Mouse (Mus musculus) embryo, embryonic 10.5 days (tissue): ENCODE data around the gene Nenf.

Source experiments
- DNase-seq: peaks from one replicate; pipeline ENCODE4 v3.0.0-alpha.2; 2015; ENCODE audit warnings: low spot score

Gene Nenf

DNA sequence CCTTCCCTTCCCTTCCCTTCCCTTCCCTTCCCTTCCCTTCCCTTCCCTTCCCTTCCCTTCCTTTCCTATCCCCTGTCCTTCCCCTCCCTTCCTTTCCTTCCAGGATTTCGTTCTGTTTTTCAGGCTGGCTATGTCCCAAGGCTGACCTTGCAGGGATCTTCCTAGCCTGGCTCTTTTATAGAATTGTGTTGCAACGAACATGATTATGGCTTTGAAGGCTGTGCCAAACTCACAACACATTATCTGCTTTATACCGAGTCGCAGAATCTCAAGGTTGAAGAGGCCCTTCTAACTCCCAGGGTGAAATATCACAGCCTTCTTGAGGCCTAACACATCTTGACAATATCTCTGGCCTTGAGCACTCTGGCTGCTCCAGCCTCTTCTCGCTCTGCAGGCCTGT lies 692 bp upstream of the Nenf start:
- no peak for DNase-seq

DNA sequence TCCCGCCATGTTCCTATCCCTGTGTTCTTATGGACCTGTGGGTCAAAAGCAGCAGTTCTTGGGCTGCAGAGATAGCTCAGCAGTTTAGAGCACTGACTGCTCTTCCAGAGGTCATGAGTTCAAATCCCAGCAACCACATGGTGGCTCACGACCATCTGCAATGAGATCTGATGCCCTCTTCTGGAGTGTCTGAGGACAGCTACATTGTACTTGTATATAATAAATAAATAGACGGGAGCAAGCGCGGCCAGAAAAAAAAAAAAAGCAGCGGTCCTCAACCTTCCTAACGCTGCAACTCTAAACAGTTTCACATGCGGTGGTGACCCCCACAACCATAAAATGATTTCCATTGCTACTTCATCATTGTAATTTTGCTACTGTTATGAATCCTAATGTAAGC lies 1.2 kb downstream of the Nenf start:
- DNase-seq, result no peak

DNA sequence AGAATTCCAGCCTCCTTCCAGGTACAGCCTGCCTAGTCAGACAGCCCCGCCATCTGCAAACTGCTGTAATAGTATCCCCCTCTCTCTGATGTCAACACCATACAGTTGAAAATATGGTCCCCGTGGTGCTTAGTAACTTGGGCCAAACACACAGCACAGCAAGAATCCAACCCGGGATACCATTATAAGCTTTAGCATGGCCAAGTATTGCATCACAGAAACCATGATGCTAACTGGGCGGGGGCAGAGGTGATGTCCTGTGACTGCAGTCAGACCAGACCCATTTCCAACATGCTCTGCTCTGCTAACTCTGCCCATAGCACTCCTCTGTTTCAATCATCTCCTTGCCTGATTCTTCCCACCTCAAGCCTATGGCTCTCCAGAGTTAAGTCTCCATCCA lies 4.1 kb downstream of the Nenf start:
- DNase-seq, result no peak

DNA sequence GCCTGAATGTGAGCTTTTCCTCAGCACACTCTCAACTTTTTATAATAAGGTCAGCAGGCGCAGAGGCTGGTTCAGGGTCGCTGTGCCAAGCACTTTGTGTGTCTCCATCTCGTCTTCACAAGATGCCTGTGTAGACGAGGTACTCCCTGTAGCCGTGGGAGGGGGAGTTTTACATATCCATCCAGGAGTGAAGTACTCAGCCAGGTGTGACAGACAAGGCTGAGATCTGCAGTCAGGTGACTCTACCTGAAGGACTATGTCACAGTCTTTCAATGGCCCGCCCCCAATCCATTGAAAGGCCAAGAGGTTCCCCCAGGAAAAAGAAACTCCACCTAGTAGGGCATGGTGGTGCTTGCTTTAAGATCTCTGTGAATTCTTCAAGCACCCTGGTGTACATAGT lies 4.8 kb downstream of the Nenf start:
- DNase-seq, result no peak

DNA sequence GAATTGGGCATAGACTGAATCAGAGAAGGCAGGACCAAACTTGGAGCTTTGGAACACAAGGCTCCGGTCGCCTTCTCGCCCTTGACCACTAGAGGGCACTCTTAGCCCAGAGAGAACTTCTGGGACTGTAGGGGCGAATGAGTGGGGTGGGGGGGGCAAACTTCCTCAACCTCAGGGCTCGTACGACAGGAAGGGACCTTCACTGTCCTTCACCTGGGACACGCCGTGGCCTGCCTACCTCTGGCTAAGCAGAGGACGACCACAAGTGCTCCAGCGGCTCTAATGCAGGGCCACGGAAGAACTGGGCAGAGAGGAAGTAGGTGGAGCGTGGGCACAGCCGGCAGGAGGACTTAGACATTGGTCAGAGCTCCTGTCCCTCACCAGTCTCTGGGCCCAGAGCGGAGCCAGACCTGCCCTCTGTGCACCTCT lies 5.5 kb downstream of the Nenf start:
- DNase-seq, result peak; percentile 95

DNA sequence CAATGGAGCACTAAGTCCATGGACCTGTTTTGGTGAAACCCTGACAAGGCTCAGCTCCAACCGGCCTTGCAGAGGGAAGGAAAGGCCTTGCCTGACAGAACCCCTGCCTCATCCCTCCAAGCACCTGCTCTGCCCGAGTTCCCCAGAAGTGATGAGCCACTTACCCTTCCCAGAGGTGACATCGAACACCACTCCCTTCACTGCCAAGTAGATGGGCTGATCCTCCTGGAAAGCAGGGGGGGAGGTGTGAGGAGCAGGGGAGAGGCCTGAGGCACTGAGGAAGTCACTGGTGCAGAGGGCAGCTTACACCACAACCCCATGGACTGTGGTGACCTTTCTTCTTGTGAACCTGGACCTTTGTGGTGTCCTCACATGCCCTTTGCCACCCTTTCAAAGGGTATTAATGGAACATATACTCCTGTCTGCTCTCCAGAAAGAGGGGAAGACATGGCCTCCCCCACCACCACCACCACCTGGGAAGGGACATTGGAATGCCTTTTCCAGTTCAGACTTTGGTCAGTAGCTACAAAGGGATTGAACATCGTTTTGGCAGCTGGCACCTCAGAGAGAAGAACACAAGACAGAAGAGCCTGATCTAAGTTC lies 6.6 kb downstream of the Nenf start:
- DNase-seq, result no peak

DNA sequence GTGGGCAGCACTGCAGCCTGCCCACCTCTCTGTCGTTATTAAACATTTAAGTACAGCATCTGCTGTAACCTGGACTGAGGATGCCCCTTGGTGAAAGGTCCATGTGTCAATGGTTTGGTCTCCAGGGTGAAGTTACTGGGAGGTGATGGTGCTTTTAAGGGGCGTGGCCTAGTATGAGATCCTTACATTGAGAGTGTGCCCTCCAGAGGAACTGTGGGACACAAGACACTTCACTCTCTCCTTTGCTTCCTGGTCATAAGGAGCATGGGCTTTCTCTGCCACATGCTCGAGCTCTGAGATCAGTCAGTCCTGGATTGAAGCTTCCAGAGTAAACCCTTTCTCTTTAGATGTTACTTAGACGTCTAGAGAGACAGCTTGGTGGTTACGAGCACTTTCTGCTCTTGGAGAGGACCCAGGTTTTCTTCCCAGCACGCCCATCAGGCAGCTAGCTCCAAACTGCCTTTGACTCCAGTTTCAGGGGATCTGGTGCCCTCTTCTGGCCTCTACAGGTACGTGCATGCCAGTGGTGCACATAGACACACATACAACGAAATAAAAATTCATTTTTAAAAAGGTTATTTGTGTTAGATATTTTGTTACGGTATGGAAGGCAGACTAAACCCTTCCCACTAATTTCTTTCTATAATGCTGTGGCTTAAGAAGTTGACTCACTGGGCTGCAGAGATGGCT lies 10.1 kb downstream of the Nenf start:
- no peak for DNase-seq

DNA sequence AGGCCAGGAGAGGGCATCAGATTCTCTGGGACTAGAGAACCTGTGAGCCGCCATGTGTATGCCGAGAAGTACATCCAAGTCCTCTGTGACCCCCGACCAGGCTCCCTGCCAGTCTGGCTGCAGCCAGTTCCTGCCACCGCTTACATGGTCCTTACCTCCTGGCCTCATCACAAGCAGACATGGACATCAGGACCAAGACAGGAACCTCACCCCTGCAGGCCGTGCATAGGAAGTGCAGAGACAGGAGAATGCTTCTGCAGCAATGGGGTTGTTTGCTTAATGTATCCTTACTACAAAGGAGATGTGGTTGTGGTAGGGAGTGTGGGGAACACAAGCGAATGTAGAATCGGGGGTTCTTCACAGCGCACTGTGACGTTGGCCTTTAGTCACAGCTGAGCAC lies 11.7 kb downstream of the Nenf start:
- no peak for DNase-seq

DNA sequence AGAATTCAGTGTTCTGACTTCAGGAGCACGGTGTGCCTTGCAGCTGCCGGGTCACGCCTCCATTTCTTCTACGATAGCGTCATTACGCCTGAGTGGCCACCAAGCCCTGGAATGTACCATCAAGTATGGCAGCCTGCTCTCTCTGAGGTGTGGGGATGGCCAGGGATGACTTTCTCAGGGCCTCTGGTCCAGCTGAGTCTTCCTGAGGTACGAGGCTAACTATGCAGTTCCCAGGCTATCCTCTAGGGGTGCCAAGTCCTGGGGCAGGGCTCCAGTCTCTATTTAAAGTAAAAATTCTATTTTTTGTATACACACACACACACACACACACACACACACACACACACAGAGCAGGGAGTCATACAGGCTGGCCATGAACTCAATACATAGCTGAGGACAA lies 12.4 kb downstream of the Nenf start:
- DNase-seq, result peak; percentile 40

DNA sequence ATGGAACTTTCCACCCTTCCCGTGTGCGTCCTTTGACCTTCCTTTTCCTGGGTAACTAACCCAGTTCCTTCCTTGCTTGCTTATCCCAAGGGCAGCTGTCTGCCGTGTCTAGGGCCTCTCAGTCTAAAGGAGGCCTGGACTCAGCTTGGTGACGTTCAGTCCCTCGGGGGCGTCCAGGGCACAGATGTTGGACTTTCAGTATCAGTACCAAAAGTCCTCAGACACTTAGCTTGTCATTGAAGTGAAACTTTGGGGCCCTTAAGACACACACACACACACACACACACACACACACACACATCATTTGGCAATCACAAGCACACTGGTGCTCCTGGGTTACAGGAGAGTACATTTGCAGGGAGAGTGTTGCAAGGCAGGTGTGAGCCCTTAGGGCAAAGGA lies 13.8 kb downstream of the Nenf start:
- no peak for DNase-seq

DNA sequence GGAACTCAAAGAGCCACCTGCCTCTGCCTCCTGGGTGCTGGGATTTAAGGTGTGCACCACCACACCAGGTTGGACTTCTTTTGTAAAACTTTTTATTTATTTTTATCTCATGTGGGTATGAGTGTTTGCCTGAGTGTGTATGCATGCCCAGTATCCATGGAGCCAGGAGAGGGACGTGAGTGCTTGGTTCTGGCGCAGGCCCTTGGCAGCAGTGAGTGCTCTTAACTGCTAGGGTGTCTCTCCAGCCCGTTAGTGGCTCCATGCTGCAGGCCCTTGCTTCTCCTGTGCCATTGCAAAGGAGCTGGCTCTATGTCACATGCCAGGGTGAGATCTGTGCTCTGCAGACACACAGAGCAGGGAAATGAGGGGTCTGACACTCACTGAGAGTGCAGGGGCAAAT lies 14.3 kb downstream of the Nenf start:
- no peak for DNase-seq

DNA sequence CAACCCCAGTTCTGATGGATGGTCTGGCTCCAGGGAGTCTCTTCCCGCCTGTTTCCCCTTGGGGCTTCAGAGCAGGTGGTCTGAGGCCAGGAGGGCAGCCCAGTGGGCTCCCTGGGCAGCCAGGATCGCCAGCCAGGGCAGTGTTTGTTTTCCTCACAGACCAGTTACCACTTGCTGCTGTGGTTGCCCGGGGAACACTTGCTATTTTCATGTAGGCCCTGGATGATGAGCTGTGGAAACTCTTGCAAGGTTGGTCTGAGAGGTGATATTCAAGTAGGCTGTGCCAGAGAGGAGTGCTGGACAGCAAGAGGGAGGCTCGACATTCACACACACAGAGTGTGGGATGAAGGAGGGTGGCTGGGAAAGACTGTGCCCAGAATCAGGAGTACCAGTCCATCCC lies 16.1 kb downstream of the Nenf start:
- no peak for DNase-seq

DNA sequence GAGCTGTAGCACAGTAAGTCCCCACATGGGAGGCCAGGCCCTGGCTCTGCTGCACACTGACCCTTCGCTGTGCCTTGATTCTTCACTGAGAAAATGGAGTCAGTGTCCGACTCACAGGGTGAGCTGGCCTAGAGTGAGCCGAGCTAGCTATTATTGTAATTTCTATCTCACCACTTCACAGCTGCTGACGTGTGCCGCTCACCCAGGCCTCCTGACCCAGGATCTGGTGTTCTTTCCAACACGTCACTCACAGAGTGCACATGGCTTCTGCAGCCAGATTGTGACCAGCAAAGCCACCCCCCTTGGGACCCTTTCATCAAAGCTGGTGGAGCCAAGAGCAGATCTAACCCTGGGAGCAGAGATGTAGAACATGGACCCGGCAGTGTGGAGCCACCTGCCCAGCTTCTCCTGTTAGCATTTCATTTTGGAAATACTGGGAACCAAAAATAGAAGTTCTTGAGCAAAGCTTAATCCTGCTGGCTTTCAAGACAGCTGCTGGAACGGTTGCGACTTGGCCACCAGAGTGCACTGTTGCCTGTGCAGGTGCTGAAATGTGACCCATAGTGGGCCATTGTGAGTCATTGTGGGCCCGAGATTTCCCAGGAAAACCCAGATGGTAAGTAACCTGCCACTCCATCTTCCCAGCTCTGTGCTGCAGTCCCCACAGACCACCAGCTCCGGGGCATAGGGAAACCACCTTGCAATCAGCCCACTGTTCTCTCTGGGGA lies 18.6 kb downstream of the Nenf start:
- peak; percentile 45 for DNase-seq

DNA sequence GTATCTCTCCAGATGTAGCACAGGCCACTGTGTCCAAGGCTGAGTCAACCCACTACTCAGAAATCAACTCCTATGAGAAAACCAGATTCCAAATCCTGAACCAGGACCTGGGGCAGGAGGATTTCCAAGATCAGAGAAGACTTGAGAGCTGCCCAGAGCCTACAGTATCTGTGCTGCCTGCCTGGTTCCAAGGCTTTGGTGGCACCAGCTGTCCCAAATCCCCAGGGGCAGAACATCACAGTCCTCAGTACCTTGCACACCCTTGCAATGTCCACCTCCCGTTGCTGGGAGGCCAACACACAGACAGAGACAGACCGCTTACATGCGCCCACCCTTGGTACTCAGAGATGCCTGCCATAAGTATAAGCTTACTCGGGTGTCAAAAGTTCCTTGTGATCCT lies 19.7 kb downstream of the Nenf start:
- no peak for DNase-seq

DNA sequence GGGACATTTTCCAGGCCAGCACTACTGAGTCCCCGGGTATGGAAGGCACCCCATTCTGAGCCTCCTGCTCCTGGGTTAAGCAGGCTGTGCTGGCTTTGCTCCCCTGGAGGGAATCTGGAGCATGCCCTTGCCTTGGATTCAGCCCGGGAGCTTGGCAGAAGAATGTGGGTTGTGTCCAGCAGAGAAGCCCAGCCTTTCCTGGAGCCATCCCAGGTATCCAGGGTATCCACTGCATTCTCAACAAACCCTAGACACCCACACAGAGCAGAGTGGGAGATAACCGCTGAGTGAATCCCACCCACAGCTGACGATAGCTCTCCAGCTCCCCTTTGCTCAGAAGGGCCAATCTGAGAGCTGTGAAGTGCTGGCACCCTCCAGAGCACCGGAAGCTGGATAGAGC lies 21.5 kb downstream of the Nenf start:
- no peak for DNase-seq

DNA sequence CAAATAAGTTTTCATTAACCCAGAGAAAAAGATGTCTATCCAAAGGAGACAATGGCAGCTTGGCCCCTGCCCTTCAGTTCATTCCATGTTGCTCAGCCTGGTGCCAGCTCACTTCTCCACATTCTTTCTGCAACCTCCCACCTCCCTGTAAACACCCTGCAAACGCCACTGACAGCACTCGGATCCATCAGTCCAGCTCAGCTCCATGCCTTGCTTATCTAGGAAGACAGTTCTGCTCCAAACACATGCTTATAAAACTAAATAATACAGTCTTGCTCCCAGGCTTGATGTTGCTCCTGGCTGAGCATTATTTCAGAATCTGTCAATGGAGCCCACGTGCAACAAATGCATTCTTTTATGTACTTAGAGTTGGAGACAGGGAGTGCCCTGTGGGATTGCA lies 22.2 kb downstream of the Nenf start:
- DNase-seq, result no peak

DNA sequence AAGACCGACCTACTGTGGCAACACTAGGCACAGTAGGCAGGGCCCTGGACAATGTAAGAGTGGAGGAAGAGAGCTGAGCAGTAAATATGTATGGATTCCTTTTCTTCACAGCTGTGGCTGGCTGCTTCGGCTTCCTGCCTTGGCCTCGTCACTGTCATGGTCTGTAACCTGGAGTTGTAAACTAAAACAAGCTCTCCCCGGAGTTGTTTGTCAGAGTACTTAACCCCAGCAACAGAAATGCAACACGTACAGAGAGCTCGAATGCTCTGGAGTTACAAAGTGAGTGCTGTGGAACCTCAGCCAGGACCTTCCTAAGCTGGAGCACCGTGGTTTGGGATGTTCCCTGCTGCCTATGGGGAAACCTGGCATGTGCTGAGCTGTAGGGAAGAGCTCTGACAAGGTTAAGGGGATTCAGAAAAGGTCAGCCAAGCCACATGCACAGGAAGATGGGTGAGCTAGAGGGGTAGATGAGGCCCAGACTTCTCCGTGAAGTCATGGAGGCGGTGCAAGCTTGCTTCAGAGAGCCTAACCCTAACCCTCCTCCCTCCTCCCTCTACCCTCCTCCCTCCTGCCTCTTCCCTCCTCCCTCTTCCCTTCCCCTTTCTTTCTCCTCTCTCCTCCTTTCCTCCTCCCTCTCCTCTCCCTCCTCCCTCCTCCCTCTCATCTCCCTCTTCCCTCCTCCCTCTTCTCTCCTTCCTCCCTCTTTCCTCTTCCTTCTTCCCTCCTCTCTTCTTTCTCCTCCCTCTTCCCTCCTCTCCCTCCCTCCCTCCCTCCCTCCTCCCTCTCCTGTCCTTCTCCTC lies 23.8 kb downstream of the Nenf start:
- DNase-seq, result no peak

DNA sequence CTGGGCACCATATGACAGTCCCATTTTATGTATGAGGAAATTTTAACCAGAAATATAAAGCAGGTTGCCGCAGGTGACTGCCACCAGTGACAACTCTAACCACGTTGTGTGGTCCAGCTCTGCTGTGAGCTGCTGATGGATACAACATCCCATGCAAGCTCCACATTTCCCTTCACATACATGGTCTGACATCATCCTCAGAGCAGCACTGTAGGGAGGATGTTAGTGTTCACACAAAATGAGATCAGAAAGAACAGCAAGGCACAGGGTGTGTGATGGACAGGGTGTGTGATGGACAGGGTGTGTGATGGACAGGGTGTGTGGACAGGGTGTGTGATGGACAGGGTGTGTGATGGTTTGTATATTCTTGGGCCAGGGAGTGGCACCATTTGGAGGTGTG lies 24.9 kb downstream of the Nenf start:
- DNase-seq, result no peak

DNA sequence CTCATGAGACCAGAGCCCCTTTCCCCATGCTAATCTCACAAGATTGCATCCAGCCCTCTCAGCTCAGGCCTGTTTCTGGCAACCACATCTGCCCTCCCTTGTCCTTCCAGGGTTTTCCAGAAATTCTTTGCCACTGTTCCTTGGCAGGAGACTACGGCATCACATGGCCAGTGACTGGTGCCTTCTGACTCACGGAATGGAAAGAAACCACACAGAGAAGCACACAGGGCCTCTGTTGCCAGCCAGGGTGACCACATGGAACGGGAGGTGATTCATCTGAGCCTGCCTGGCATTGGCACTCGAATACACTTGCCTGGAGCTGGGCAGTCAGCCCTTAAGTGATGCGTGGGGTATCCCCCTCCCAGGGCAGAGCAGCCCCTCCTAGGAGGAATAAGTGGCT lies 25.6 kb downstream of the Nenf start:
- no peak for DNase-seq

DNA sequence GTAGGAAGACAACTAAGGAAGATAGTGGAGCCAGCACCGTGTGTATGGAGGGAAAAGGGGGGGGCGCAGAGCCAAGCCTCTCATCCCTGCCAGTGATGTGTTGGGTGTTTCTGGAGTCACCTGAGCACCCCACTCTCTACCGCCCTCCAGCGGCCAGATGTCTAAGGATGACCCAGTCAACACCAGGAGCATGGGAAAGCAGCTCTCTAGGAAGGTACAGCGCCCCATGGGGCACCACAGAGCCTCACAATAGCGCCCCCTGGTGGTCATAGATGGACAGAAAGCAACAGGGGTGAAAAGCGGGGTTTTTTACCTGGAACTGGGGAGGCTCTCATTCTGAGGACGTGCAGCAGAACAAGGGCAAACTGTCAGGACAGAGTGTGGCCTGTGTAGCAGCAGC lies 29.2 kb downstream of the Nenf start:
- DNase-seq, result peak; percentile 64

DNA sequence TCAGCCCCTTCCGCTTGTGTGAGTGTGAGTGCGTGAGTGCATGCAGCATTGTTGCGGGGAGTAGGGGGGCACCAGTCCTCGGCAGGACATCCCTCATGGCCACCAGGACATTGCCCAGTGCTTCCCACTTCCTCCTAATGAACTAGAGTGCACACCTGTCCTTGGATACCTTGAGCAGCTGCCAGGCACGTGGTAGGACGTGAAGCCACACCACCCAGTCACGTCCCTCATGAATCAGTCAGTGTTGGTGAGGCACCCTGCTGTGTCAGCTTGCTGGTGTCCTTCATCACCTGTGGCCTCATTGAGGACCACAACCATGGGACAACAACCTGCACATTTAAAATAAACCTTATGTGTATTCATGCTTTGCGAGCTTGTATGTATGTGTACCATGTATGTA lies 33.5 kb downstream of the Nenf start:
- no peak for DNase-seq

DNA sequence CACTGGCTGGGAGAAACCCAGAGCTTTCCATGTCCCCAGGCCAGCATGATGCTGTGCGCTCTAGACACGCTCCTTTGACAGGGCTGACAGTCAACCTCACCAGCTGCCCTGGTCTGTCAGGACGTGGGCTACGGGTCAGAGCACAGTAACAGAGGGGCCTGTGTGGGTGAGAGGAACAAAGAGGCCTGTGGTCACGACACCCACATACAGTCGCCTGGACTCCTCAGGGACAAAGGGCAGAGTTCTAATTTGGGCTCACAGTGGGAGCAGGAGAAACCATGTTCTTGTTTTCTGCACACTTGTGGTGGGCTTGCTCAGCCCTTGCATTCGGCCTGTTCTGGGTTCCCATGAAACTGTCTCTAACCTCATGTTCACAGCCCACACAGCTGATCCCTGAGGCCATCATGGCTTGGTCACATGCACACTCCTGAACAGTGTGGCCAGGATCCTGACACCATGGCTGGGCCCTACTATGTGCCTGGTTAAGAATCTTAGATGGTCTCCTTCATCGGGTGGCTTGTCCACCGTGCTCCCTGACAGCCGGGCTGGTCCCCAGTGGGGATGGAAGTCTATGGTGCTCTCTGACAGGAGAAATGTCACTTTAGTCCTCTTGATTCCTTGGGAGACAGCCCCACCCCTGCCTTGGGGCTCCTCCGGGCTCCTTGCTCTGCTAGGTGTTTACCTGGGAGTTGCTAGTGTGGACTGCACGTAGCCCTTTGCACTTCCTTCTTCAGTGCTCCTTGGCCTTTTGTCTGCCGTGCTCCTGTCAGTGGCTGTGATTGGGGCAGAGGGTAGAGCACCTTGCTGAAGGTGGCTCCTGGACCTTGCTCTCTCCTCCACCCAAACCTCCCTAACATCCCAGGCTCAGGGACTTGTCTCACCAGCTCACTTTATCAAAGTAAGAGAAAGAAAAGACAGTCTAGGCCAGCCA lies 34.6 kb downstream of the Nenf start:
- DNase-seq, result no peak
